Mouse (Mus musculus) midbrain, embryonic 10.5 days (tissue): ENCODE results near the gene Calml4. TPM values are rescaled to one million over a fixed set of nuclear protein-coding genes. Genes with fewer than 3 reads are reported as not detected.
"Not testable (repeated sequence)": the region's sequence is repeated elsewhere in the genome, so short reads cannot be mapped to it uniquely, and the experiment has no call there.

ENCODE experiments used
- DNase-seq: peaks from one replicate; pipeline ENCODE4 v3.0.0-alpha.2; 2017; ENCODE audit warnings: low spot score
- H3K27ac ChIP-seq: fragments of 300-500 bp; sonication (generic); replicated peaks from 2 replicates; pipeline ENCODE4 v1.5.1; 2016; ENCODE audit warnings: mild to moderate bottlenecking
- H3K27me3 ChIP-seq: fragments of 300-500 bp; sonication (generic); 2 replicates; pipeline ENCODE4 v1.6.1; 2016; ENCODE audit warnings: low read depth, mild to moderate bottlenecking; ENCODE audit not compliant: poor library complexity, severe bottlenecking
- H3K36me3 ChIP-seq: fragments of 300-500 bp; sonication (generic); 2 replicates; pipeline ENCODE4 v1.6.1; 2016; ENCODE audit warnings: mild to moderate bottlenecking, moderate library complexity
- H3K4me1 ChIP-seq: fragments of 300-500 bp; sonication (generic); 2 replicates; pipeline ENCODE4 v1.6.1; 2016
- H3K4me3 ChIP-seq: fragments of 300-500 bp; sonication (generic); 2 replicates; pipeline ENCODE4 v1.5.1; 2016; ENCODE audit warnings: mild to moderate bottlenecking, moderate library complexity
- H3K9me3 ChIP-seq: fragments of 300-500 bp; sonication (generic); replicated peaks from 2 replicates; pipeline ENCODE4 v1.6.1; 2016; ENCODE audit warnings: mild to moderate bottlenecking
- WGBS: fragments of 180-500 bp; shearing (Covaris S2); methylation state at CpG from one replicate; pipeline ENCODE4 v1.1.7; 2016; 5-methylcytosine and 5-hydroxymethylcytosine counted together
- polyA plus RNA-seq: library from polyadenylated mRNA; unstranded; fragments of >200 nt; fragmentation: Nextera tagmentation; extraction: Ambion mirVana; gene quantifications from 2 replicates; pipeline ENCODE4 v1.2.1, GENCODE M21; 2016

The Calml4 gene
- polyA plus RNA-seq: 0.36 and 0.60 TPM in 2 replicates

- H3K36me3 ChIP-seq: no peaks in the 10 kb centered on the region
- no peaks in the 10 kb centered on the region for H3K27me3 ChIP-seq
- WGBS: 65% methylated on average over 20 of the region's 20 CpGs
- no peak within 1 kb of the TSS for H3K4me3 ChIP-seq
- no peaks in the 10 kb centered on the region for H3K9me3 ChIP-seq
- H3K4me1 ChIP-seq: peaks cover 31% of the 10 kb centered on the region
- DNase-seq: no peak
- H3K27ac ChIP-seq: peak within 1 kb of the TSS; percentile 55
Measured at GRCm38 (mm10) chr9:62857719-62858261, at the start of gene Calml4. TSS of gene Calml4 (plus strand) at chr9:62858080.

DNA sequence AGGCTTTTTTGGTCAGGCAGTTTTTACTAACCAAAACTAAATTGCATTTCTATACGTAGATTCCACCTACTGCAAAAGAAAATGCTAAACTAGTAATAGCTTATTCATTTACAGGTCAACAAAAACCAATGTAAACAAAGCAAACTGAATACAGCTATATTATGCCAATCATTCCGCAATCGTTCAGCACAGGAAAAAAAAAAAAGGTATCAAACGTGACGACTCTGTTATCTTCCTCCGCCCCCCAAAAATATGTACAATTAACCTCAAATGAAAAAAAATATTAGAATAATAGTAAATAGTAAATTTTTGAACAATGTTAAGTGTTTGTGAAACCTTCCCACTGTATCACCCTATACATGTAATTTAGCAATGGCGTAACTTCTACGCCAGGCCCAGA lies 47.8 kb upstream of the Calml4 start:
- H3K4me3 ChIP-seq: peak overlapping the region; percentile 92
- H3K27me3 ChIP-seq: no peaks in the 10 kb centered on the region
- peak overlapping the region; percentile 99 for H3K27ac ChIP-seq
- H3K4me1 ChIP-seq: peaks cover 44% of the 10 kb centered on the region
- 28% methylated on average over 8 of the region's 8 CpGs for WGBS
- DNase-seq: no peak
- H3K36me3 ChIP-seq: no peaks in the 10 kb centered on the region
- H3K9me3 ChIP-seq: no peaks in the 10 kb centered on the region

GRCm38 (mm10) chr9:62810543-62811515 lies 47.1 kb upstream of the Calml4 start:
- Histone ChIP-seq H3K36me3 (no peaks in the 10 kb centered on the region), H3K4me1 (peaks cover 44% of the 10 kb centered on the region), H3K27ac (peak overlapping the region; percentile 99), H3K27me3 (no peaks in the 10 kb centered on the region), H3K4me3 (peak overlapping the region; percentile 92), H3K9me3 (no peaks in the 10 kb centered on the region)
- DNase-seq: peak; percentile 81
- WGBS: under 1% methylated on average over 58 of the region's 58 CpGs

DNA sequence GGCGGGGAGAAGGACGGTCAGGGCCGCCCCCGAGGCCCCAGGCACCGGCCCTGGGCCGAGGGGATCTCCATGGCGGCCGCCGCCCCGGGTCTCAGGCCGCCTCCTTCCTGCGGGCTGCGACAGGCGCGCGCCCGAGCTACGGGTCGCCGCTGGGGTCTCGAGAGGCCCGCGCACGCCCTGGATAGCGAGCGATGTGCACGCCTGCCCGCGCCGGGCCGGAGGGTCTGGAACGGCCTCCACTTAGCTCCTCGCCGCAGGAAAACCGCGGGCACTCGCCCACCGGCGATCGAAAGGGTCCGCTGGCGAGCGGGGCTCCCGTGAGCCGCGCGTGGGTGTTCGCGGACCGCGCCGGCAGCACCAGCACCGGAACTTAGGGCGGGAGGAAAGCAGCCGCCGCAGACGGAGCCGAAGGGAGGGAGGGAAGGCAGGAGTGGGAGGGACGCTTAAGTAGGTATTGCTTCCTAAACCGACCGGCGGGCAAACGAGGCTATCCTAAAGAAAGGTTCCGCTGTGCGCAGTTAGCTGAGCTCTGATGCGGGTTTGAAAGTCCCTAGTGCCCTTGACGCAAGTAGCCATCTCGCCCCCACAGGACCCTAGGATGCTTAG lies 46.3 kb upstream of the Calml4 start, which contains the start of gene Fem1b:
Gene Fem1b, minus strand, starts transcription at position 419 of the 606 bp plus-strand sequence.
- Histone ChIP-seq H3K27ac (peak within 1 kb of the TSS; percentile 99), H3K27me3 (no peaks in the 10 kb centered on the region), H3K36me3 (no peaks in the 10 kb centered on the region), H3K9me3 (no peaks in the 10 kb centered on the region), H3K4me1 (peaks cover 44% of the 10 kb centered on the region), H3K4me3 (peak within 1 kb of the TSS; percentile 92)
- peak; percentile 91 for DNase-seq
- WGBS: under 1% methylated on average over 68 of the region's 68 CpGs

GRCm38 (mm10) chr9:62812216-62813049 lies 45.4 kb upstream of the Calml4 start:
- H3K27ac ChIP-seq: peak overlapping the region; percentile 99
- no peaks in the 10 kb centered on the region for H3K27me3 ChIP-seq
- no peaks in the 10 kb centered on the region for H3K36me3 ChIP-seq
- H3K4me1 ChIP-seq: peaks cover 44% of the 10 kb centered on the region
- WGBS: 12% methylated on average over 14 of the region's 14 CpGs
- H3K4me3 ChIP-seq: peak overlapping the region; percentile 92
- H3K9me3 ChIP-seq: no peaks in the 10 kb centered on the region
- DNase-seq: peak; percentile 27

DNA sequence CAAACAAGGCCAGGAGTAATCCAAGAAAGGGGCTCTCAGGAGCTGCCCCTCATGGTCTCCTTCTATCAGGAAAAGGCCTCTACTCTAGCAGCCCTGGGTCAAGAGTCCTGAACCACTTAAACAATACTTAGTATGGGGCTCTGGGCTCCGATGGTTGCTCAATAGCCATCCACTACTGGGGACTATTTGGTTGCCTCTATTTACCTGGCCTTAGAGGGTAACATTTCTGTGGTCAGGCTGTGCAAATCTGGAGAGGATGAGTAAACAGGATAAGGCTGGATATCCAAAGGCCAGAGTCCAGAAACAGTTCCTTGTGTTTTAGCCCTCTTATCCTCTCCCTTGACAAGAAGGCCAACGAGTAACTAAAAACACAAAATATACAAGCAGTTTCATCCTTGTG lies 43.1 kb upstream of the Calml4 start:
- Histone ChIP-seq H3K4me3 (no peak overlapping the region), H3K4me1 (peaks cover 28% of the 10 kb centered on the region), H3K27ac (no peak overlapping the region), H3K36me3 (no peaks in the 10 kb centered on the region), H3K27me3 (no peaks in the 10 kb centered on the region), H3K9me3 (no peaks in the 10 kb centered on the region)
- no peak for DNase-seq
- 91% methylated on average over 2 of the region's 2 CpGs for WGBS

- Histone ChIP-seq H3K4me1 (peaks cover 18% of the 10 kb centered on the region), H3K27ac (no peak overlapping the region), H3K4me3 (no peak overlapping the region), H3K9me3 (no peaks in the 10 kb centered on the region), H3K36me3 (no peaks in the 10 kb centered on the region), H3K27me3 (no peaks in the 10 kb centered on the region)
- WGBS: 85% methylated on average over 9 of the region's 9 CpGs
- no peak for DNase-seq
Measured at GRCm38 (mm10) chr9:62816323-62817098, 41.4 kb upstream of the Calml4 start.

GRCm38 (mm10) chr9:62817099-62817571 lies 40.7 kb upstream of the Calml4 start:
- H3K4me3 ChIP-seq: no peak overlapping the region
- WGBS: 80% methylated on average over 12 of the region's 12 CpGs
- H3K36me3 ChIP-seq: no peaks in the 10 kb centered on the region
- H3K27ac ChIP-seq: no peak overlapping the region
- peaks cover 12% of the 10 kb centered on the region for H3K4me1 ChIP-seq
- no peaks in the 10 kb centered on the region for H3K9me3 ChIP-seq
- no peak for DNase-seq
- no peaks in the 10 kb centered on the region for H3K27me3 ChIP-seq

DNA sequence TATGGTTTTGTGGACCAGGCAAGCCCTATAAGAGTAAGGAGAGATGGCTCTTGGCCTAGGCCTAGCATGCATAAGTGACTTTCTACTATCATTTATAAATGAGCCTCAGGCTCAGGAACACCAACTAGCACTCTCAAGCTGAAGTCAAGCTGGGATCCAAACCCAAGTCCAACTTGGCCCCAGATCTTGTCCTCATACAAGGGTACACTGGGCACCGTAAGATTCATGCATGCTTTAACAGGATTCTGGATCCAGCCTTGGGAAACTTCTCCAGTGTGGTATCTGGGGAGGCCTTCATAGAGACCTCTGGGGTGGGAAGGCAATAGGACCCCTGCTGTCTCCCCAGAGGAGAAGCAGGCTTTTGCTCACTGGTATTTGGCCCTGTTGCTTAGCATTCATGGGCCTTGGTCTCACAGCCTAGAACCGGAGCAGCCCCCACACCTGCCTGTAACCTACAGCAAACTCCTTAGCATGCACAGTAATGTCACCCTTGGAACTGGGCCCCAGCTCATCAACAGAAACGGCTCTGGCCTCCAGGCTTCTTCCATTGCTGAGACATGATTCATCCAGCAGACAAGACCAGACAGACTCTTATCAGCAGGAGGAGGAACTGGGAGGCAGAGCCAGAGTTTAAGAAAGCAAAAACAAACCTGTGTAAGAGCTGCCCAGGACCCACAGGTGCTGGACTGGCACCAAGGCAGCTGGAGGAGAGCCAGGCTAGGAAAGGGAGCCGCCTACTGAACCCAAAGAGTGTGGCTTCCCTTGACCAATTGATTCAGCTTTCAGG lies 39.9 kb upstream of the Calml4 start:
- 81% methylated on average over 4 of the region's 4 CpGs for WGBS
- no peaks in the 10 kb centered on the region for H3K27me3 ChIP-seq
- no peaks in the 10 kb centered on the region for H3K36me3 ChIP-seq
- peaks cover 3% of the 10 kb centered on the region for H3K4me1 ChIP-seq
- no peak for DNase-seq
- H3K4me3 ChIP-seq: no peak overlapping the region
- H3K9me3 ChIP-seq: no peaks in the 10 kb centered on the region
- H3K27ac ChIP-seq: no peak overlapping the region

DNA sequence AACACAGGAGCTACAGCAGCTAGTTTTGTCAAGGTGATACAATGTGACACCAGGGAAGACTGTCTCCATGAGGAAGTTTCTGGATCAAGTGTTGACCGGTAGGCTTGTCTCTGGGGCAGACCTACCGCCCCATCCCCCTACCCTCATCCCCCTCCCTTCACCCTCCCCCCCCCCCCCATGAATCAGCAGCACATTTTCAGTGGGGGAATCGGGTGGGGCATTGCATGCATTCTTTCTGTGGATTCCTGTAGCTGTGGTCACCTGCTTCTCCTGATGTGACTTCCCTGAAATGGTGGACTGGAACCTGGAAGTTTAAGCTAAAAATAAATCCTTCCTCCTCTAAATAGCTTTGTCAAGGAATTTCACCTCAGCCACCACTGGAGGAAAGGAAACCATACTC lies 38.4 kb upstream of the Calml4 start:
- Histone ChIP-seq H3K4me3 (no peak overlapping the region), H3K27ac (no peak overlapping the region), H3K36me3 (no peaks in the 10 kb centered on the region), H3K27me3 (no peaks in the 10 kb centered on the region), H3K9me3 (no peaks in the 10 kb centered on the region), H3K4me1 (no peaks in the 10 kb centered on the region)
- no peak for DNase-seq
- WGBS: 88% methylated on average over 3 of the region's 3 CpGs

- WGBS: 89% methylated on average over 6 of the region's 6 CpGs
Measured at GRCm38 (mm10) chr9:62819910-62820309, 38.0 kb upstream of the Calml4 start.

More at GRCm38 (mm10) chr9:62819910-62820309, 38.0 kb upstream of the Calml4 start:
- H3K27me3 ChIP-seq, H3K36me3 ChIP-seq, H3K9me3 ChIP-seq, H3K27ac ChIP-seq, H3K4me3 ChIP-seq, H3K4me1 ChIP-seq, DNase-seq: not testable (repeated sequence)
